Mouse (Mus musculus): Measurements from ENCODE around the gene Chdh. TPM values are rescaled to one million over a fixed set of nuclear protein-coding genes. Genes with fewer than 3 reads are reported as not detected.

The Chdh gene
- total and polyA plus RNA-seq, 2 experiments from 2014 or later, result 0.65 to 2.5 TPM

GRCm38 (mm10) chr14:30024387-30024786 is 15.6 kb downstream of the Chdh start:
- ATAC-seq (ENCODE audit: low FRiP score) (no peak), DNase-seq (ENCODE audit: low spot score) (no peak)
- Histone ChIP-seq H3K4me3 (ENCODE audit: low read depth, low read length) (no peak overlapping the region), H3K27me3 (ENCODE audit: insufficient read depth, low read length) (no peaks in the 10 kb centered on the region), H3K9me3 (ENCODE audit: low read length) (no peaks in the 10 kb centered on the region), H3K4me2 (ENCODE audit: low read depth, low read length, poor library complexity, severe bottlenecking) (no peak overlapping the region), H3K4me1 (ENCODE audit: insufficient read depth, low read length) (no peaks in the 10 kb centered on the region), H3K27ac (ENCODE audit: low read depth, low read length) (no peak overlapping the region), H3K36me3 (ENCODE audit: insufficient read depth, low read length) (no peaks in the 10 kb centered on the region), H3K9ac (replicated peaks; ENCODE audit: low read length, poor library complexity, severe bottlenecking) (no peak overlapping the region)
- 57% methylated on average over 7 of the region's 7 CpGs for WGBS
- no peak for TF ChIP-seq CTCF (IDR thresholded peaks at IDR 0.05)

- 36% methylated on average over 2 of the region's 2 CpGs for WGBS
- Histone ChIP-seq H3K9me3 (ENCODE audit: low read length) (no peaks in the 10 kb centered on the region), H3K36me3 (ENCODE audit: insufficient read depth, low read length) (no peaks in the 10 kb centered on the region), H3K27ac (ENCODE audit: low read depth, low read length) (no peak overlapping the region), H3K9ac (replicated peaks; ENCODE audit: low read length, poor library complexity, severe bottlenecking) (no peak overlapping the region), H3K4me2 (ENCODE audit: low read depth, low read length, poor library complexity, severe bottlenecking) (no peak overlapping the region), H3K4me3 (ENCODE audit: low read depth, low read length) (no peak overlapping the region), H3K4me1 (ENCODE audit: insufficient read depth, low read length) (no peaks in the 10 kb centered on the region), H3K27me3 (ENCODE audit: insufficient read depth, low read length) (no peaks in the 10 kb centered on the region)
- ATAC-seq (ENCODE audit: low FRiP score) (no peak), DNase-seq (ENCODE audit: low spot score) (no peak)
- peak; percentile 30 for TF ChIP-seq CTCF (IDR thresholded peaks at IDR 0.05)
Observed at GRCm38 (mm10) chr14:30027378-30027777, 18.6 kb downstream of the Chdh start.

- ATAC-seq (ENCODE audit: low FRiP score) (no peak), DNase-seq (ENCODE audit: low spot score) (no peak)
- no peak overlapping the region for H3K27ac ChIP-seq (ENCODE audit: low read depth, low read length)
- no peaks in the 10 kb centered on the region for H3K9me3 ChIP-seq (ENCODE audit: low read length)
- no peaks in the 10 kb centered on the region for H3K4me1 ChIP-seq (ENCODE audit: insufficient read depth, low read length)
- H3K4me3 ChIP-seq (ENCODE audit: low read depth, low read length), result no peak overlapping the region
- no peaks in the 10 kb centered on the region for H3K27me3 ChIP-seq (ENCODE audit: insufficient read depth, low read length)
- H3K4me2 ChIP-seq (ENCODE audit: low read depth, low read length, poor library complexity, severe bottlenecking), result no peak overlapping the region
- H3K36me3 ChIP-seq (ENCODE audit: insufficient read depth, low read length), result peaks cover 30% of the 10 kb centered on the region
- TF ChIP-seq CTCF (IDR thresholded peaks at IDR 0.05), result no peak
- no peak overlapping the region for H3K9ac ChIP-seq (replicated peaks; ENCODE audit: low read length, poor library complexity, severe bottlenecking)
- WGBS, result 70% methylated on average over 8 of the region's 8 CpGs
Observed at GRCm38 (mm10) chr14:30033405-30033804, 24.6 kb downstream of the Chdh start.

- H3K36me3 ChIP-seq (ENCODE audit: insufficient read depth, low read length), result peaks cover 47% of the 10 kb centered on the region
- H3K4me3 ChIP-seq (ENCODE audit: low read depth, low read length), result no peak overlapping the region
- ATAC-seq (ENCODE audit: low FRiP score) (no peak), DNase-seq (ENCODE audit: low spot score) (no peak)
- H3K9ac ChIP-seq (replicated peaks; ENCODE audit: low read length, poor library complexity, severe bottlenecking), result no peak overlapping the region
- H3K4me1 ChIP-seq (ENCODE audit: insufficient read depth, low read length), result no peaks in the 10 kb centered on the region
- WGBS, result 91% methylated on average over 18 of the region's 18 CpGs
- no peak overlapping the region for H3K4me2 ChIP-seq (ENCODE audit: low read depth, low read length, poor library complexity, severe bottlenecking)
- no peaks in the 10 kb centered on the region for H3K9me3 ChIP-seq (ENCODE audit: low read length)
- no peaks in the 10 kb centered on the region for H3K27me3 ChIP-seq (ENCODE audit: insufficient read depth, low read length)
- TF ChIP-seq CTCF (IDR thresholded peaks at IDR 0.05), result no peak
- no peak overlapping the region for H3K27ac ChIP-seq (ENCODE audit: low read depth, low read length)
Observed at GRCm38 (mm10) chr14:30038431-30038830, 29.6 kb downstream of the Chdh start.

GRCm38 (mm10) chr14:30039413-30039812 is 30.6 kb downstream of the Chdh start:
- H3K4me3 ChIP-seq (ENCODE audit: low read depth, low read length), result no peak overlapping the region
- no peak for TF ChIP-seq CTCF (IDR thresholded peaks at IDR 0.05)
- DNase-seq (ENCODE audit: low spot score), result no peak
- no peak overlapping the region for H3K4me2 ChIP-seq (ENCODE audit: low read depth, low read length, poor library complexity, severe bottlenecking)
- H3K4me1 ChIP-seq (ENCODE audit: insufficient read depth, low read length), result no peaks in the 10 kb centered on the region
- no peak overlapping the region for H3K9ac ChIP-seq (replicated peaks; ENCODE audit: low read length, poor library complexity, severe bottlenecking)
- H3K27ac ChIP-seq (ENCODE audit: low read depth, low read length), result no peak overlapping the region
- no peaks in the 10 kb centered on the region for H3K9me3 ChIP-seq (ENCODE audit: low read length)
- no peak for ATAC-seq (ENCODE audit: low FRiP score)
- 80% methylated on average over 4 of the region's 4 CpGs for WGBS
- H3K27me3 ChIP-seq (ENCODE audit: insufficient read depth, low read length), result no peaks in the 10 kb centered on the region
- H3K36me3 ChIP-seq (ENCODE audit: insufficient read depth, low read length), result peaks cover 46% of the 10 kb centered on the region

GRCm38 (mm10) chr14:30041836-30042235 is 33.0 kb downstream of the Chdh start:
- ATAC-seq (ENCODE audit: low FRiP score), result no peak
- no peak for TF ChIP-seq CTCF (IDR thresholded peaks at IDR 0.05)
- WGBS, result 83% methylated on average over 9 of the region's 9 CpGs

More at GRCm38 (mm10) chr14:30041836-30042235, 33.0 kb downstream of the Chdh start:
- H3K4me3 ChIP-seq (ENCODE audit: low read depth, low read length), result no peak overlapping the region
- H3K9ac ChIP-seq (replicated peaks; ENCODE audit: low read length, poor library complexity, severe bottlenecking), result no peak overlapping the region
- no peaks in the 10 kb centered on the region for H3K27me3 ChIP-seq (ENCODE audit: insufficient read depth, low read length)
- no peak overlapping the region for H3K4me2 ChIP-seq (ENCODE audit: low read depth, low read length, poor library complexity, severe bottlenecking)
- DNase-seq (ENCODE audit: low spot score), result no peak
- no peaks in the 10 kb centered on the region for H3K9me3 ChIP-seq (ENCODE audit: low read length)
- peaks cover 54% of the 10 kb centered on the region for H3K36me3 ChIP-seq (ENCODE audit: insufficient read depth, low read length)
- no peak overlapping the region for H3K27ac ChIP-seq (ENCODE audit: low read depth, low read length)
- no peaks in the 10 kb centered on the region for H3K4me1 ChIP-seq (ENCODE audit: insufficient read depth, low read length)
